In genomic region chr1:166047505-166048170, GRCm38 (mm10) we compare ENCODE assay signal across 8 mouse cellular contexts. TPM values are rescaled to one million over a fixed set of nuclear protein-coding genes. Genes with fewer than 3 reads are reported as not detected.
DNase-seq lines count a peak whose midpoint lies in the region; ATAC-seq and TF ChIP-seq lines count a peak whose summit lies in the region.

No protein-coding gene starts in this region.

- ATAC-seq in hematopoietic stem cell, adult 5-6 weeks (replicated peaks in 1 of 2; ENCODE audit: insufficient read depth in 1 of 2, low FRiP score in 2 of 2, low TSS enrichment in 1 of 2, low read depth in 1 of 2, poor library complexity in 2 of 2, severe bottlenecking in 2 of 2) = peak; percentile 60 to 64
- ATAC-seq in lung, embryonic 16.5 days (ENCODE audit: low read depth) = no peak

- no peaks in the 10 kb centered on the region for H3K9me3 ChIP-seq in lung, embryonic 16.5 days (ENCODE audit: control insufficient read depth, low read length)

- peak overlapping the region; percentile 59 for H3K9ac ChIP-seq in lung, embryonic 16.5 days (ENCODE audit: low read length)

- H3K36me3 ChIP-seq in spleen, adult 2 months (ENCODE audit: control insufficient read depth, insufficient read depth, low read length) = no peaks in the 10 kb centered on the region
- H3K36me3 ChIP-seq in lung, embryonic 16.5 days (ENCODE audit: control insufficient read depth, insufficient read depth, low read length) = no peaks in the 10 kb centered on the region
- no peaks in the 10 kb centered on the region for H3K36me3 ChIP-seq in small intestine, adult 2 months (ENCODE audit: control insufficient read depth, insufficient read depth, low read length)

- no peak for TF ChIP-seq CTCF in spleen, adult 2 months (IDR thresholded peaks at IDR 0.05; ENCODE audit: extremely low read depth, insufficient read depth, insufficient read length, insufficient replicate concordance)
- no peak for TF ChIP-seq CTCF in cortical plate, adult 2 months (IDR thresholded peaks at IDR 0.05; ENCODE audit: extremely low read depth, insufficient read depth, low read length)
- TF ChIP-seq CTCF in small intestine, adult 2 months (IDR thresholded peaks at IDR 0.05; ENCODE audit: extremely low read depth, insufficient read length, insufficient replicate concordance, low read depth, low read length) = no peak

- peak overlapping the region; percentile 96 for H3K4me2 ChIP-seq in lung, embryonic 16.5 days (ENCODE audit: low read depth, low read length)

- H3K4me3 ChIP-seq in spleen, adult 2 months (ENCODE audit: extremely low read depth, insufficient read depth, insufficient read length) = peak overlapping the region; percentile 63
- H3K4me3 ChIP-seq in cortical plate, adult 2 months (ENCODE audit: insufficient read depth, low read length) = peak overlapping the region; percentile 34
- peak overlapping the region; percentile 51 for H3K4me3 ChIP-seq in lung, embryonic 16.5 days (ENCODE audit: low read length)
- peak overlapping the region; percentile 78 for H3K4me3 ChIP-seq in small intestine, adult 2 months (ENCODE audit: low read depth, low read length)

- 0 out of 2 replicates have a peak overlapping the region, but pooled peaks have one; percentile 23 for H3K27ac ChIP-seq in spleen, adult 2 months (ENCODE audit: insufficient read depth, low read length)
- H3K27ac ChIP-seq in cortical plate, adult 2 months (ENCODE audit: insufficient read depth, low read length) = no peak overlapping the region
- 0 out of 2 replicates have a peak overlapping the region, but pooled peaks have one; percentile 19 for H3K27ac ChIP-seq in lung, embryonic 16.5 days (ENCODE audit: low read length)
- no peak overlapping the region for H3K27ac ChIP-seq in small intestine, adult 2 months (ENCODE audit: insufficient read depth, low read depth, low read length)

- TF ChIP-seq POLR2A in spleen, adult 2 months (IDR thresholded peaks at IDR 0.05; ENCODE audit: low read depth, low read length) = no peak
- no peak for TF ChIP-seq POLR2A in cortical plate, adult 2 months (IDR thresholded peaks at IDR 0.05; ENCODE audit: extremely low read depth, insufficient read depth, low read length)
- no peak for TF ChIP-seq POLR2A in small intestine, adult 2 months (IDR thresholded peaks at IDR 0.05; ENCODE audit: low read depth, low read length)

- H3K27me3 ChIP-seq in spleen, adult 2 months (ENCODE audit: control insufficient read depth, insufficient read depth, low read length) = peaks cover 2% of the 10 kb centered on the region; the same call in 1 of the 2 replicates
- no peaks in the 10 kb centered on the region for H3K27me3 ChIP-seq in lung, embryonic 16.5 days (ENCODE audit: control insufficient read depth, insufficient read depth, low read depth, low read length)
- H3K27me3 ChIP-seq in small intestine, adult 2 months (ENCODE audit: control insufficient read depth, insufficient read depth, low read length) = no peaks in the 10 kb centered on the region

- DNase-seq in spleen, adult 2 months (ENCODE audit: low read depth in 1 of 2, low spot score in 2 of 2) = peak; percentile 9 to 12
- DNase-seq in spleen, postnatal 4 days (ENCODE audit: low spot score in 2 of 2) = no peak
- no peak for DNase-seq in adrenal gland, adult 8-10 months
- no peak for DNase-seq in cerebellum, adult 9-11 months

- peaks cover 3% of the 10 kb centered on the region; the same call in 1 of the 2 replicates for H3K4me1 ChIP-seq in spleen, adult 2 months (ENCODE audit: control insufficient read depth, insufficient read depth, insufficient read length)
- peaks cover 2% of the 10 kb centered on the region for H3K4me1 ChIP-seq in cortical plate, adult 2 months (ENCODE audit: control insufficient read depth, insufficient read depth, low read length)
- H3K4me1 ChIP-seq in lung, embryonic 16.5 days (replicated peaks; ENCODE audit: control insufficient read depth, insufficient read depth, low read length) = peaks cover 33% of the 10 kb centered on the region
- peaks cover 9% of the 10 kb centered on the region for H3K4me1 ChIP-seq in small intestine, adult 2 months (ENCODE audit: control insufficient read depth, insufficient read depth, insufficient read length, low read length)

- WGBS in spleen, adult 2 months = 14% methylated on average over 25 of the region's 25 CpGs
- 8% methylated on average over 25 of the region's 25 CpGs for WGBS in lung, embryonic 16.5 days
- WGBS in small intestine, adult 2 months = 10% methylated on average over 25 of the region's 25 CpGs

RNA-seq across cellular contexts. Expression of gene Pou2f1, which starts 45.2 kb away (rescaled TPM):
- polyA plus RNA-seq in spleen, adult 2 months (2012; rRNA removed) = 22.9 and 28.2 TPM in 2 replicates
- 7.4 and 7.7 TPM in 2 replicates for polyA plus RNA-seq in cortical plate, adult 2 months (2012; rRNA removed)
- 22.8 and 24.2 TPM in 2 replicates for total RNA-seq in hematopoietic stem cell, adult 5-6 weeks (2017)
- polyA plus RNA-seq in lung, embryonic 16.5 days (2015; fragmentation: Nextera tagmentation; extraction: Ambion mirVana) = 12.6 and 16.3 TPM in 2 replicates
- polyA plus RNA-seq in small intestine, adult 2 months (2012; rRNA removed) = 8.0 and 17.6 TPM in 2 replicates
- 10 to 100 TPM; 10.6 to 23.3 (median 15.2) TPM for total RNA-seq in adrenal gland, adult 8-10 months (2022)

Comparison
In these comparisons a context has a peak if more than half of its experiments do, and no peak if none do; other contexts are left out.
1. DNase-seq: peak in spleen, adult 2 months (2 of 2); none in spleen, postnatal 4 days (0 of 2), adrenal gland, adult 8-10 months (single experiment) and cerebellum, adult 9-11 months (single experiment).
2. H3K27ac ChIP-seq: peak in spleen, adult 2 months (single experiment) and lung, embryonic 16.5 days (single experiment); none in cortical plate, adult 2 months (single experiment) and small intestine, adult 2 months (single experiment).
3. Peak in every context shown above with its lines, with median percentiles within 50 percentile points of each other: H3K4me3 ChIP-seq.